Mouse (Mus musculus): ENCODE measurements at regions not wholly inside any gene's neighbourhood (a gene's known extent, or its start where the extent isn't known, plus 50 kb on each side); places are given as distances from the start of the nearest gene placed in this dataset.

- DNase-seq (ENCODE audit: low read depth, low spot score), result no peak
Observed at GRCm38 (mm10) chr2:137706528-137706988, 549.8 kb upstream of the Btbd3 start.

- no peak for DNase-seq (ENCODE audit: low read depth, low spot score)
Observed at GRCm38 (mm10) chr2:137705724-137706422, 550.5 kb upstream of the Btbd3 start.

- no peak for DNase-seq (ENCODE audit: low read depth, low spot score)
Observed at GRCm38 (mm10) chr2:137704948-137705723, 551.2 kb upstream of the Btbd3 start.

- DNase-seq (ENCODE audit: low read depth, low spot score), result no peak
Observed at GRCm38 (mm10) chr2:137704565-137704947, 551.8 kb upstream of the Btbd3 start.

DNA sequence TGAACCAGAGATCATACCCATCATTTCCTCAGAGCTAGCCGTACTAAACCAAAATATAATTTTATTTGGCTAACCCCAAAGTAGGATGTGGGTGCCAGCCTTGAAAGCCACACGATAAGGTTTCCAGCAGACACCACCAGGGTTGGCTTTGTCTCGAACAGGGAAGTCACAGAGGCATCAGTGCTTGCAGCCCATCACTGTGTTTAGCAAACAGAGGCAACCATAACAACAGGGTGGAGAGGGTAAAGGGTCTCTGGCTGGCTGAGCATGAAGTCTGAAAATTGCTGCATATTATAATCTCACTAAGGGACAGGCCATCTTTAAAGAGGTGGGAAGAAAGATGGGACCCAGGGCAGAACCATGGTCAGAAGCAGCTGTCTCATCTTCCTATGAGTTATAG, 552.3 kb upstream of the Btbd3 start:
- no peak for DNase-seq (ENCODE audit: low read depth, low spot score)

- DNase-seq (ENCODE audit: low read depth, low spot score), result no peak
Observed at GRCm38 (mm10) chr2:137695885-137696284, 560.5 kb upstream of the Btbd3 start.

GRCm38 (mm10) chr2:137694020-137694419, 562.3 kb upstream of the Btbd3 start:
- no peak for DNase-seq (ENCODE audit: low read depth, low spot score)

- DNase-seq (ENCODE audit: low read depth, low spot score), result no peak
Observed at GRCm38 (mm10) chr2:137687208-137687607, 569.2 kb upstream of the Btbd3 start.

DNA sequence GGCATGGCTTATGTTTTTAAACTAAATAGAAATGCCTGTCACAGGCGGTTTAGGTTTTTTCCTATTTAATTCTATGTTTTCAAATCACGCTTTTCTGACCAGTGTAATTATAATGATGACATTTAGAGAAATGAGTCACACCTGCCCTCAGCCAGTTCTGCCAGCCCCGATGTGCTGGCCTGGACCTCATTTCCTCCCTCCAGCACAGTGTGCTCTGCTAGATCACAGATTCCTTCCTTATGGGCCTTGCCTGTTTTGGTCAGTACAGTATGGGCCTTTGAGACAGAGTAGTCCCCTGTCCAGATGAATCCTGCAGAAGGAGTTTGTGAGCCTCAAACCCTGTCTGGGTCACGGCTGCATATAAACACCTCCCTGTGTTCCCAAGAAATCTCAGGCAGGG, 569.6 kb upstream of the Btbd3 start:
- no peak for DNase-seq (ENCODE audit: low read depth, low spot score)

GRCm38 (mm10) chr2:137681762-137682161, 565.3 kb upstream of the Jag1 start:
- no peak for DNase-seq (ENCODE audit: low read depth, low spot score)

DNA sequence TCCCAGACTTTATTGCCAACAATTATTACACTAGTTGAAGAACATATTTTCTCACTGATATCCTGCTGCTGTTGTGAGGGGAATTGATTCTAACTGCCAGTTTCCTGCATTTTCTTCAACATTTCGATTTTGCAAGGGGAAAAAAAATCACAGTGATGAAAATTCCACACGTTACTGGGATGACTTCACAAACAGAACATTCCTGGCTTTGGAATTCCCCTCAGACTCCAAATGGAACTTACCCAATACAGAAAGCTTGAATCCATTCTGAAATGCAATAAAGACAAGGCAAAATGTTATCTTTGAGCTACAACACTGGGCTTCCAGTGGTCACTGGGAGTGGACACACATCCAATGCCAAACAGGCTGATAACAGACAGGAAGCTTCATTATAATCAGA, 546.7 kb upstream of the Jag1 start:
- peak; percentile 76 for DNase-seq (ENCODE audit: low read depth, low spot score)

GRCm38 (mm10) chr2:137662216-137662615, 545.8 kb upstream of the Jag1 start:
- no peak for DNase-seq (ENCODE audit: low read depth, low spot score)

DNA sequence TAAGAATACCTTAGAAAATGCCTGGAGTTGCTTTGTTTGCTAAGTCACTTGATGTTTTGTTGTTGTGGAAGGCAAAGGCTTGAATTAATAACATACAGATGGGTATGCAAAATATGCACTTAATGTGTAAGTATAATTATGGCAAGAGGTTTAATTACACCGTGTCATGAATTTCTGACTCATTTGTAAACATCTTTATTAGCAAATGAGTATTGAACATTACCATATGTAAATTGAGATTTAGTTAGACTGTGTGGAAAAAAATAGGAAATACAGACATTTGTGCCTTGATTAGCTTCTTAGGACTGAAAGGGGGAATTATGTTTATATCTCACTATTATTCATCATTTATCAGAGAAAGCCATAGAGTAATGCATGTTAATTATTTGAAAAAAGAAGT, 544.0 kb upstream of the Jag1 start:
- no peak for DNase-seq (ENCODE audit: low read depth, low spot score)

GRCm38 (mm10) chr2:137654296-137654695, 537.9 kb upstream of the Jag1 start:
- no peak for DNase-seq (ENCODE audit: low read depth, low spot score)

DNA sequence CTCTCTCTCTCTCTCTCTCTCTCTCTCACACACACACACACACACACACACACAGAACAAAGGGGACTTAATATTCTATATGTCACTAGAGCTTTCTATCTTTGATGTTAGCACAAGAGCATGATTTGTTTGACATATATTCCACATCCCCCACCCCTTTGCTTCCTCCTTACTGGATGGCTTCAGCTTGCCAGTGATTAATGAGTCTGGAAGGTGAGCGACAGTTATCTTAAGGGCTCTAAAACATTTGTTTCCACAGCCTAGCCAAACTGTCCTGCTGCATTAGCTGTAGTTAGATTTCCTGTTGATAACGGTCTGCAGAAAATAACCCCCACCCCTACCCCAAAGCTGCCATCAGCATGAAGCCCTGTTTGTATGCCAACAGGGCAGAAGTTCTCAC, 527.7 kb upstream of the Jag1 start:
- DNase-seq (ENCODE audit: low read depth, low spot score), result no peak

DNA sequence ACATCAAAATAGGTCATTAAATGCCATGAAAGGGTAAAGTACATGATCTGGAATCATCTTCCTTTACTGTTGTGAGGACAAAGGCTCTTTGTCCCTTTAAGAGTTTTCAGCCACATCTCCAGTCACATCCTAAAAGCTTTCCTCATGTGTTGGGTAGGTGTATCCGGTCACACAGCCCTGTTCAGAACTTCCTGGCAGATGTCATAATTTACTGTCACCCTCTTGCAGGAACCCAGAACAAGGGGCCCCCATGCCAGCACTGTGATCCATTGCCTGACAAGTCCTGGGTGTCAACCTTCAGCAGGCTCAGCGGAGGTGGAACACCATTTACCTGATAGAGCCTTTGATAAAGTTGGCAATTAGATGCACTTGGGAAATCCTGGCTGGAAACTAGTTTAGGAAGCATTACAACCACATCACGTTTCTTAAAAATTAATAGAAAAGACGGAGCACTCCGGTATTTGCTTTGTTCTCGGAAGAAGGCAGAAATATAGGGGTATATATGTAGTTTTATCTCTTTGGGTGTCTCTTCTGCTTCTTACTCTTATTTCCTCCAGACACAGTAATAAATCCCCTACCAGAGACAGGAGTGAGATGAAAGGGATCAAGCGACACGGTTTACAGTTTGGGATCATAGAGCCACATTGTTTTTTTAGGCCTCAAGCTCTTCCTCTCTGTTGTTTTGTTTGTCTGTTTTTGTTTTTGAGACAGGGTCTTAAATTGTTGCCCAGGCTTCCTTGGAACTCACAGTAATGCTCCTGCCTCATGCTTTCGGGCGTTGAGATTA, 527.0 kb upstream of the Jag1 start:
- DNase-seq (ENCODE audit: low read depth, low spot score), result no peak

GRCm38 (mm10) chr2:137635019-137635621, 518.7 kb upstream of the Jag1 start:
- no peak for DNase-seq (ENCODE audit: low read depth, low spot score)

DNA sequence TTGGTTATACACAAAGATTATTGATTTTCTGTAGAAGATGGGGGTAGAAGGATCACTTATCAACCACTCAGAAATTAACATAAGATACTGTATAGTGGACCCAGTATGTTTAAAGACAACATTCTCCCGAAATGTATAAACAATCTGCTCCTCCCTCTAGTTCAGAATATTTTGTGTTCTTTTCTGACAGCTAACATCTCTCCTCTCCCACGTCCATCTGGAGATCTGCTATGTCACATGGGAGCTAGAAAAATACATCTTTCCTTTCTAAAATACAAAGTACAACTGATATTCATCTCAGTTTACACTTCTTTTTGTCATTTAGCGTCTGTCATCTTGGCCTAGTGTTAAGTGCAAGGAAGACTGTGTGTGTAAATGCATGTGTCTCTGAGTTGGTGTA, 500.2 kb upstream of the Jag1 start:
- no peak for DNase-seq (ENCODE audit: low read depth, low spot score)

DNA sequence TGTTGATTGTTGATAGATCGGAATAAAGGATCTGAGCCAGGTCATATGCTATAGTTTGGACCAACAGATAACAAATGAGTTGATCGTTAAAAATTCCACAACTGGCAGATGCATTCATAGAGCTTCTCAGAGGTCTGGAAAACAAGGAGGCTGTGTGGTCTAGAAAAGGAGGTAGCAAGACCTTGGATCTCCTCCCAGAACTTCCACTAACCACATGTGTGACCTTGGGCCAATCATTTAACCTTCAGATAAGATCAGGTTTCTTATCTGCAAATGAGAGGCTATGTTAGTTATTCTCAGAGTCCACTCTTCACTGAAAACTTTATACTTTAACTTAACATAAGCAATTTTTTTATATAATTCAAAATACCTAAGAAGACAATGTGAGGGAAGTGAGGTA, 497.3 kb upstream of the Jag1 start:
- no peak for DNase-seq (ENCODE audit: low read depth, low spot score)

DNA sequence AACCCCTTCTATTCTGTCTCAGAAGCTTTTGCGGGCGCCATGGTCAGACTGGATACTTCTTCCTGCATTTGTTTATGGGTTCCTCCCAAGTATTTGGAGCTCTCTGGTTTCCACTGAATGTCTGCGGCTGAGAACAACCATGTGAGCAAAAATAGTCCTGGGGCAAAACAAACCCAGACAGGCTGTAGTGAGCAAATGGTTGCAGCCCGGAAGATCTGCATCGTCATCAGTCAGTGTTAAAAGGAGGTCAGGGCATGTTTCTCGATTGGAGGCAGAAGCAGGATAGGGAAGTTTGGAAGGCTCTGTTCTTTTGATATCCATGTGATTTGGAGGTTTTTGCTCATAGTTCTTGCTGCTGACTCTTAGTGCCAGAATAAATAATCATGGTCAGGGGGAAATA, 492.1 kb upstream of the Jag1 start:
- no peak for DNase-seq (ENCODE audit: low read depth, low spot score)

DNA sequence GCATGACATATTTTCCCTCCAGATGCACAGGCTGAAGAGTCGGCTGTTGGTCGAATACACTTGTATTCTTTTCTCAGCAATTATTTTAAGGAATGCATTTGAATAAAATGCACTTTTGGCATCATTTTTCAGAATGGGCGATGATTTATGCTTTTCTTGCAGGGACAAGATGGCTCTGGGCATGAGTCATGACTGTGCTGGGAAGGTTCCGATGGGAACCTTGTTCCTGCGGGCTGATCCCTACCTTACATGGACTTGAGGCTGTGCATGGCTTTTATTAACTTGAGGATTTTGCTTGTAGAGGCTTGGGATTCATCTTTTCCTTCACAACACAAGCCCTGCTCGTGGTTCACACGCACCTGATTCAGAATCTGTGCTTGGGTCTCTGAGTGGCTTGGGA, 481.7 kb upstream of the Jag1 start:
- peak; percentile 40 for DNase-seq (ENCODE audit: low read depth, low spot score)

DNA sequence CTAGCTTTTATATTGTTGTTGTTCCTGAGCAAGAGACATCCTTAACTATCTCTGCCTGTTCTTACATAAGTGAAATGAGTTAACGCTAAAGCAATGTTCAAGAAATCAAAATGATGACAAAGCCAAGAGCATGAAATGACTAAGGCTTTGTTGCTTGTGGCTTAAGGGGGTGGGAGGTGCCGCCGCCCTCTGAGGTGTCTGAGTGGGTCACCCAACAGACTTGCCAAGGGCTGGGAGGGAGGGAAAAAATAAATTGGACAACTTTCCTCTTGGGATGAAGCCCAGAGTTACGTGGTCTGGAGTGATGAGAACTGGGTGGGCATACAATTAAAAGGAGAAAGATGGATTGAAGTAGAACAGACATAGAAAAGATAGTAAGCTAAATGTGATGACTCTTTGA, 478.1 kb upstream of the Jag1 start:
- DNase-seq (ENCODE audit: low read depth, low spot score), result peak; percentile 70
